Mouse (Mus musculus) adrenal gland, postnatal 0 days (tissue): ENCODE data around the gene Itpripl2. TPM values are rescaled to one million over a fixed set of nuclear protein-coding genes. Genes with fewer than 3 reads are reported as not detected.

ENCODE experiments used
- polyA plus RNA-seq: library from polyadenylated mRNA; unstranded; fragments of >200 nt; fragmentation: Nextera tagmentation; extraction: Ambion mirVana; gene quantifications from 2 replicates; pipeline ENCODE4 v1.2.1, GENCODE M21; 2015

Gene Itpripl2
- 3.8 and 3.9 TPM in 2 replicates for polyA plus RNA-seq

DNA sequence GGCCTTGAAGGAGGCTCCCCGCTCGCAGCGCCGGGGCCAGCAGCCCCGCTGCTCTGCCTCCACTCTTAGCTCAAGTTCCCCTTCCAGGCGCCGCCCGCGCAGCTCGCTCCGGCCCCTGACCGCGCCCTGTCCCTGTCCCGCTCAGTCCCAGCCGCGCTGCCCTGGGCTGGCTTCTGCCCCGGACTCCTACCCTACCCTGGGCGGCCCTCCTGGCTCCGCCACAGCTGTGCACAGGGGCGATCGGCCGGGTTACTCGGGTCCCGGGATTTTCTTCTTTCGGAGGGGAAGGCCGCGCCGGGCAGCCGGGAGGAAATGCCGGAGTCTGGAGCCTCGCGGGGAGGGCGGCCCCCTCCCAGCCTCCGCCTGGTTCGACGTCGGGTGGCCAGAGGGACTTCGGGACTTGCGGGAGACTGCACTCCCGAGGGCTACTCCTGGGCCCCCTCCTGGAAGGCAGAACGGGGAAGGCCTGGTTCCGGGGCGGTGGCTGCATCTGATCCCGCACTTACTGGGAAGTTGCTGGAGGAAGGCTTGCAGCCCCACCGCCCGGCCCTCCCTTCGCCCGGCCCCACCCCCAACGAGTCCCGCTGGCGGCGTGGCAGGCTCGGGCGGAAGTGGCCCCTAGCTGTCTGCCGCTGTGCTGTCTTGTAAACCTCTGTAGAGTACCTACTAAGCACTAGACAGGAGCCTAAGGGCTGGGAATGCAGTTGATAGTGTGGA is at the start of gene Itpripl2:
Itpripl2 (minus strand) TSS at position 545 of the 717 bp plus-strand sequence.

DNA sequence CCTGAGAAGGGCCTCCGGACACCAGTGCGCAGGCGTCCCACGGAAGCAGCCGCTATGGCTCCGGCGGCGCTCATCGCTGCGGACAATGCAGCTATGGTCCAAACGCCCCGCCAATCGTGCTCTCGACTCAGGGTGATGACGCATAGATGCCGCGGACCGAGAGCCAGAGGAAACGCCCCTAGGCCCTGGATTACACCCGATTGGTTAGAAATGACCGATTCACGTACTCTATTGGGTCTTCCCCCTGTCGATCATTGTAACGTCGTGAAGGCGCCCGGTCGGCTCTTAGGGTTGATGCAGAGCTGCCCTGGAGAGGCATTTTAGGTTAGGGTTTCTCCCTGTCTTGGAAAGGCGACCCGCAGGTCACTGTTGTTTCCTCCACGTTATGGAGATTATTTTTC is 41.4 kb upstream of the Itpripl2 start, which contains the start of gene Coq7:
Coq7 (minus strand) TSS at position 179 of the 401 bp plus-strand sequence.

DNA sequence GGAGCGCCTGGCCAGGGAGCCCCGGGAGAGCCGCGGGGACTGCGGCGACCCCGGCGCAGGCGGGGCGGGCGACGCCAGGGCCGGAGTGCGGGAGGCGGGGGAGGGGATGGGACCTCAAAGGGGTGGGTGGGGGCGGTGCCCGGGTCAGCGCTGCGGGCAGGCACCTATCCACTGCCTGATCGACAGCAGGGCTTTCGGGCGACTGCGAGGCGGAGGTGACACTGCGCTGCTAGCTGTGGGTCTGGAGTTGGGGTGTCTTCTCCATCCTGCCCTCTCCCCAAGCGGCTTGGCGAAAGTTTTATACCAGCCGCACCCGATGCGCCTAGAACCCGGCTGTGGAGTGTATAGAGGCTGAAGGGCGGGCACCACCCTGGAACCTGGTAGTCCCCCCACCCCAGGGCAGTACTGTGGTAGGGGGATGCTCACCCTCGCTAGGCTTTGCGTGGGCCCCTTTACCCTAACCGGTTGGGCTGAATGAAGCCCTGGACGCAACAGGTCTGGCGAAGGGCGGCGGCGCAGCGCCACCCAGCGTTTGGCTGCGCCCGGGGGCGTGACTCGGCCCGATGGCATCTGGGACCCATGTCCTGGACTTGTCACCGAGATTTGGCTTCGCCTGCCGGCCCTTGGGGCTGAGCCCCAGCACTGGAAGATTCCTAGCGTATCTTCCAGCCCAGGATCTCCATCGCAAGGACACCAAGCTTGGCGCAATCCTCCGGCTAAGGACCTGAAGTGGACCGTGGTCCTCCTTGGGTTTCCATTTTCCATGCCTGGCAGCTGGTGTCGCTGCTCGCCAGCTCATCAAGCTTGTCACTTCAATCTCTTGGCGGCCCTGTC is 43.4 kb downstream of the Itpripl2 start, which contains the start of gene Syt17:
Syt17 (minus strand) TSS at position 89 of the 834 bp plus-strand sequence.

Other genes with a start within 250 kb of the Itpripl2 start
- gene Smg1, start 248.3 kb downstream of the Itpripl2 start, polyA plus RNA-seq: 6.6 and 9.8 TPM in 2 replicates
- 21.1 and 30.7 TPM in 2 replicates for gene Syt17, start 43.8 kb downstream of the Itpripl2 start, polyA plus RNA-seq
- 65.8 and 84.7 TPM in 2 replicates for gene Coq7, start 41.4 kb upstream of the Itpripl2 start, polyA plus RNA-seq
- 0.65 and 2.5 TPM in 2 replicates for gene Tmc7, start 92.8 kb upstream of the Itpripl2 start, polyA plus RNA-seq
- gene Tmc5, start 105.3 kb upstream of the Itpripl2 start, polyA plus RNA-seq: 0.08 and 0.20 TPM in 2 replicates
- gene Gde1, start 213.8 kb upstream of the Itpripl2 start, polyA plus RNA-seq: 115 and 152 TPM in 2 replicates
- gene Ccp110, start 220.6 kb upstream of the Itpripl2 start, polyA plus RNA-seq: 4.6 and 6.1 TPM in 2 replicates
- 42.4 and 61.6 TPM in 2 replicates for gene Vps35l, start 248.3 kb upstream of the Itpripl2 start, polyA plus RNA-seq